20 mouse cellular contexts compared by ENCODE assay signal in the genomic region with DNA sequence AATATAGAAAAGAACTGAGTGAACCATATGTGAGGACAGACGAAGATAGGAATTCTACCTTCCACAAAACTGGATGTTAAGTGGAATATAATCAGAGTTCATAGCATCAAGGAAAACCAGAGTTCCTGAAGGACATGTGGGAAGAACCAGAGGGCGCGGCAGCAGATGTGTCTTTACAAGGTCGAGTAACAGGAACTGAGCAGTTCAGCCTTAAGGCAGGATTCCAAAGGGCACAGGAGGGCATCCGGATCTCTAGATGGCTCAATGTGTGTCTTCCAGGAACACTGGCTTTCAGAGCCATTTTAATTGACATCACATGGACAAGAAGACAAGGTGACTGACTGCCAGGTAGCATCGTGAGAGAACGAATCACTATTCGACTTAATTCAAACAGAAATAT.
DNase-seq lines count a peak whose midpoint lies in the region; ATAC-seq and TF ChIP-seq lines count a peak whose summit lies in the region.
"Had no signal": no experiment of that assay in that cellular context is flagged by ENCODE, and none has a peak within 500 bp of the region (broad histone marks: within the 10 kb centered on the region; RNA-seq: fewer than 3 reads in every experiment).

No protein-coding gene starts in this region.

- H3K4me3 ChIP-seq in hindbrain, embryonic 13.5 days: no peak overlapping the region
- no peak overlapping the region for H3K4me3 ChIP-seq in hindbrain, postnatal 0 days (ENCODE audit: low read length)
- H3K4me3 ChIP-seq in limb, embryonic 10.5 days: no peak overlapping the region
- H3K4me3 ChIP-seq: embryonic facial prominence, embryonic 10.5 days; left cerebral cortex, adult 2 months; liver, embryonic 12.5 days; neural tube, embryonic 15.5 days had no signal

- no peaks in the 10 kb centered on the region for H3K9me3 ChIP-seq in hindbrain, embryonic 13.5 days
- H3K9me3 ChIP-seq in hindbrain, postnatal 0 days (ENCODE audit: low read length): no peaks in the 10 kb centered on the region
- no peaks in the 10 kb centered on the region for H3K9me3 ChIP-seq in limb, embryonic 10.5 days (replicated peaks)
- H3K9me3 ChIP-seq: embryonic facial prominence, embryonic 10.5 days; liver, embryonic 12.5 days; neural tube, embryonic 15.5 days had no signal

- H3K27me3 ChIP-seq in hindbrain, embryonic 13.5 days: no peaks in the 10 kb centered on the region
- no peaks in the 10 kb centered on the region for H3K27me3 ChIP-seq in hindbrain, postnatal 0 days (ENCODE audit: insufficient read depth, low read length)
- no peaks in the 10 kb centered on the region for H3K27me3 ChIP-seq in limb, embryonic 10.5 days (ENCODE audit: low read depth, poor library complexity, severe bottlenecking)
- H3K27me3 ChIP-seq: CH12.LX; liver, embryonic 12.5 days; neural tube, embryonic 15.5 days had no signal

- H3K36me3 ChIP-seq in hindbrain, embryonic 13.5 days: peaks cover 6% of the 10 kb centered on the region
- peaks cover 5% of the 10 kb centered on the region; the same call in 1 of the 2 replicates for H3K36me3 ChIP-seq in hindbrain, postnatal 0 days (ENCODE audit: insufficient read depth, low read length)
- 0 out of 2 replicates have a peak, but pooled peaks cover 2% of the 10 kb centered on the region for H3K36me3 ChIP-seq in limb, embryonic 10.5 days
- H3K36me3 ChIP-seq: liver, embryonic 12.5 days; neural tube, embryonic 15.5 days had no signal

- ATAC-seq in hindbrain, embryonic 13.5 days (ENCODE audit: low FRiP score): no peak
- ATAC-seq in hindbrain, postnatal 0 days: no peak
- no peak for ATAC-seq in CD4-positive, CD25-positive, alpha-beta regulatory T cell, adult 4 months
- ATAC-seq: inflammation-experienced regulatory T-cells, adult 6 months; liver, embryonic 12.5 days had no signal

- peak; percentile 36 for DNase-seq in adrenal gland, adult 2 months
- DNase-seq in adrenal gland, postnatal 4 days (ENCODE audit: low spot score in 2 of 2): no peak
- DNase-seq in hindbrain, postnatal 0 days (ENCODE audit: low spot score): no peak
- DNase-seq in kidney, postnatal 25 days: peak; percentile 50 to 71
- no peak for DNase-seq in kidney, adult 11 months
- no peak for DNase-seq in limb, embryonic 10.5 days (ENCODE audit: low spot score)
- DNase-seq: cerebellum, adult 2 months; gastrocnemius, postnatal 25 days; lung, embryonic 14.5 days; lung, postnatal 4 days; thymus, postnatal 25 days had no signal

- peak overlapping the region; percentile 68; the same call in 1 of the 2 replicates for H3K27ac ChIP-seq in hindbrain, embryonic 13.5 days
- H3K27ac ChIP-seq in hindbrain, postnatal 0 days: no peak overlapping the region
- no peak overlapping the region for H3K27ac ChIP-seq in limb, embryonic 10.5 days
- H3K27ac ChIP-seq: embryonic facial prominence, embryonic 10.5 days; left cerebral cortex, adult 2 months; liver, embryonic 12.5 days had no signal

- no peak for TF ChIP-seq CTCF in hindbrain, postnatal 0 days (IDR thresholded peaks at IDR 0.05; ENCODE audit: low read depth)

- no peak overlapping the region for H3K9ac ChIP-seq in hindbrain, embryonic 13.5 days
- no peak overlapping the region for H3K9ac ChIP-seq in hindbrain, postnatal 0 days (replicated peaks; ENCODE audit: low read length)
- H3K9ac ChIP-seq: liver, embryonic 12.5 days; lung, embryonic 14.5 days; neural tube, embryonic 15.5 days had no signal

- H3K4me1 ChIP-seq in hindbrain, embryonic 13.5 days (replicated peaks): peaks cover 39% of the 10 kb centered on the region
- H3K4me1 ChIP-seq in hindbrain, postnatal 0 days (ENCODE audit: insufficient read depth, low read length): peaks cover 8% of the 10 kb centered on the region; the same call in 1 of the 2 replicates
- H3K4me1 ChIP-seq in limb, embryonic 10.5 days: peaks cover 36% of the 10 kb centered on the region
- H3K4me1 ChIP-seq: liver, embryonic 12.5 days had no signal

- WGBS in hindbrain, embryonic 13.5 days: 92% methylated on average over 8 of the region's 8 CpGs
- 87% methylated on average over 8 of the region's 8 CpGs for WGBS in hindbrain, postnatal 0 days
- 85% methylated on average over 8 of the region's 8 CpGs for WGBS in limb, embryonic 10.5 days

- H3K4me2 ChIP-seq in hindbrain, embryonic 13.5 days: no peak overlapping the region
- no peak overlapping the region for H3K4me2 ChIP-seq in hindbrain, postnatal 0 days (ENCODE audit: low read depth, low read length)
- H3K4me2 ChIP-seq: liver, embryonic 12.5 days; lung, embryonic 14.5 days; midbrain, embryonic 11.5 days; neural tube, embryonic 15.5 days had no signal

Comparison
In these comparisons a context has a peak if more than half of its experiments do, and no peak if none do; other contexts are left out.
1. DNase-seq: peak in adrenal gland, adult 2 months (single experiment) and kidney, postnatal 25 days (2 of 2); none in adrenal gland, postnatal 4 days (0 of 2), hindbrain, postnatal 0 days (single experiment), kidney, adult 11 months (single experiment) and limb, embryonic 10.5 days (single experiment).